Comparison of ENCODE assay signal across 19 mouse cellular contexts in genomic region chr3:50262547-50263087, GRCm38 (mm10).
DNase-seq lines count a peak whose midpoint lies in the region; ATAC-seq and TF ChIP-seq lines count a peak whose summit lies in the region.
"Had no signal": no experiment of that assay in that cellular context is flagged by ENCODE, and none has a peak within 500 bp of the region (broad histone marks: within the 10 kb centered on the region; RNA-seq: fewer than 3 reads in every experiment).

No protein-coding gene starts in this region.

- no peak overlapping the region for H3K4me3 ChIP-seq in hindbrain, postnatal 0 days (ENCODE audit: low read length)
- no peak overlapping the region for H3K4me3 ChIP-seq in hindbrain, embryonic 10.5 days
- H3K4me3 ChIP-seq in midbrain, postnatal 0 days (ENCODE audit: low read depth, low read length), result no peak overlapping the region
- no peak overlapping the region for H3K4me3 ChIP-seq in midbrain, embryonic 16.5 days (ENCODE audit: low read depth, low read length)
- H3K4me3 ChIP-seq in intestine, embryonic 15.5 days (replicated peaks), result no peak overlapping the region
- no peak overlapping the region for H3K4me3 ChIP-seq in stomach, postnatal 0 days (ENCODE audit: low read depth, low read length)
- H3K4me3 ChIP-seq in hindbrain, embryonic 13.5 days, result no peak overlapping the region
- H3K4me3 ChIP-seq: embryonic facial prominence, embryonic 10.5 days; forebrain, embryonic 13.5 days had no signal

- H3K4me2 ChIP-seq in hindbrain, postnatal 0 days (ENCODE audit: low read depth, low read length), result no peak overlapping the region
- H3K4me2 ChIP-seq in midbrain, postnatal 0 days (ENCODE audit: low read depth, low read length, poor library complexity, severe bottlenecking), result no peak overlapping the region
- H3K4me2 ChIP-seq in midbrain, embryonic 16.5 days (ENCODE audit: low read length), result no peak overlapping the region
- H3K4me2 ChIP-seq in intestine, embryonic 15.5 days (replicated peaks), result no peak overlapping the region
- H3K4me2 ChIP-seq in stomach, postnatal 0 days (replicated peaks; ENCODE audit: low read depth), result no peak overlapping the region
- no peak overlapping the region for H3K4me2 ChIP-seq in hindbrain, embryonic 13.5 days
- H3K4me2 ChIP-seq: forebrain, embryonic 13.5 days had no signal

- no peak overlapping the region for H3K9ac ChIP-seq in hindbrain, postnatal 0 days (replicated peaks; ENCODE audit: low read length)
- no peak overlapping the region for H3K9ac ChIP-seq in midbrain, postnatal 0 days (replicated peaks; ENCODE audit: low read length, poor library complexity, severe bottlenecking)
- H3K9ac ChIP-seq in midbrain, embryonic 16.5 days (ENCODE audit: low read depth, low read length), result no peak overlapping the region
- no peak overlapping the region for H3K9ac ChIP-seq in intestine, embryonic 15.5 days
- no peak overlapping the region for H3K9ac ChIP-seq in stomach, postnatal 0 days (ENCODE audit: low read length)
- H3K9ac ChIP-seq in hindbrain, embryonic 13.5 days, result no peak overlapping the region
- H3K9ac ChIP-seq: forebrain, embryonic 13.5 days had no signal

- H3K27ac ChIP-seq in hindbrain, postnatal 0 days, result no peak overlapping the region
- no peak overlapping the region for H3K27ac ChIP-seq in hindbrain, embryonic 10.5 days
- no peak overlapping the region for H3K27ac ChIP-seq in midbrain, postnatal 0 days (ENCODE audit: low read depth, low read length)
- H3K27ac ChIP-seq in midbrain, embryonic 16.5 days (ENCODE audit: low read length), result no peak overlapping the region
- H3K27ac ChIP-seq in intestine, embryonic 15.5 days, result no peak overlapping the region
- H3K27ac ChIP-seq in stomach, postnatal 0 days (replicated peaks), result no peak overlapping the region
- H3K27ac ChIP-seq in hindbrain, embryonic 13.5 days, result no peak overlapping the region
- H3K27ac ChIP-seq: embryonic facial prominence, embryonic 10.5 days; forebrain, embryonic 13.5 days had no signal

- no peaks in the 10 kb centered on the region for H3K27me3 ChIP-seq in hindbrain, postnatal 0 days (ENCODE audit: insufficient read depth, low read length)
- no peaks in the 10 kb centered on the region for H3K27me3 ChIP-seq in hindbrain, embryonic 10.5 days (ENCODE audit: insufficient read depth, poor library complexity, severe bottlenecking)
- H3K27me3 ChIP-seq in midbrain, postnatal 0 days (ENCODE audit: insufficient read depth, low read length), result no peaks in the 10 kb centered on the region
- no peaks in the 10 kb centered on the region for H3K27me3 ChIP-seq in midbrain, embryonic 16.5 days (ENCODE audit: control insufficient read depth, insufficient read depth, low read depth, low read length)
- no peaks in the 10 kb centered on the region for H3K27me3 ChIP-seq in intestine, embryonic 15.5 days (replicated peaks)
- no peaks in the 10 kb centered on the region for H3K27me3 ChIP-seq in stomach, postnatal 0 days (ENCODE audit: control insufficient read depth, insufficient read depth, low read length)
- no peaks in the 10 kb centered on the region for H3K27me3 ChIP-seq in hindbrain, embryonic 13.5 days
- H3K27me3 ChIP-seq: forebrain, embryonic 13.5 days had no signal

- no peak for ATAC-seq in hindbrain, postnatal 0 days
- ATAC-seq in midbrain, postnatal 0 days (ENCODE audit: low FRiP score), result no peak
- ATAC-seq in midbrain, embryonic 16.5 days, result no peak
- ATAC-seq in intestine, embryonic 15.5 days, result peak; percentile 34
- ATAC-seq in stomach, postnatal 0 days (ENCODE audit: low FRiP score, low TSS enrichment), result peak; percentile 68
- ATAC-seq in hindbrain, embryonic 13.5 days (ENCODE audit: low FRiP score), result no peak
- ATAC-seq: forebrain, embryonic 13.5 days had no signal

- H3K9me3 ChIP-seq in hindbrain, postnatal 0 days (ENCODE audit: low read length), result no peaks in the 10 kb centered on the region
- H3K9me3 ChIP-seq in hindbrain, embryonic 10.5 days, result no peaks in the 10 kb centered on the region
- no peaks in the 10 kb centered on the region for H3K9me3 ChIP-seq in midbrain, postnatal 0 days (ENCODE audit: low read length)
- H3K9me3 ChIP-seq in midbrain, embryonic 16.5 days (replicated peaks; ENCODE audit: control insufficient read depth, low read length, poor library complexity, severe bottlenecking), result no peaks in the 10 kb centered on the region
- H3K9me3 ChIP-seq in intestine, embryonic 15.5 days, result no peaks in the 10 kb centered on the region
- H3K9me3 ChIP-seq in stomach, postnatal 0 days (ENCODE audit: control insufficient read depth, low read length), result no peaks in the 10 kb centered on the region
- no peaks in the 10 kb centered on the region for H3K9me3 ChIP-seq in hindbrain, embryonic 13.5 days
- H3K9me3 ChIP-seq: embryonic facial prominence, embryonic 10.5 days; forebrain, embryonic 13.5 days had no signal

- no peaks in the 10 kb centered on the region for H3K4me1 ChIP-seq in hindbrain, postnatal 0 days (ENCODE audit: insufficient read depth, low read length)
- peaks cover 14% of the 10 kb centered on the region for H3K4me1 ChIP-seq in hindbrain, embryonic 10.5 days (replicated peaks)
- no peaks in the 10 kb centered on the region for H3K4me1 ChIP-seq in midbrain, postnatal 0 days (ENCODE audit: insufficient read depth, low read length)
- H3K4me1 ChIP-seq in midbrain, embryonic 16.5 days (ENCODE audit: control insufficient read depth, insufficient read depth, low read length), result no peaks in the 10 kb centered on the region
- no peaks in the 10 kb centered on the region for H3K4me1 ChIP-seq in intestine, embryonic 15.5 days (replicated peaks)
- H3K4me1 ChIP-seq in stomach, postnatal 0 days (replicated peaks; ENCODE audit: control insufficient read depth, insufficient read depth), result no peaks in the 10 kb centered on the region
- peaks cover 3% of the 10 kb centered on the region; the same call in 1 of the 2 replicates for H3K4me1 ChIP-seq in hindbrain, embryonic 13.5 days (replicated peaks)
- H3K4me1 ChIP-seq: embryonic facial prominence, embryonic 10.5 days had no signal

- peak; percentile 18; the same call in 1 of the 2 replicates for TF ChIP-seq CTCF in hindbrain, postnatal 0 days (IDR thresholded peaks at IDR 0.05; ENCODE audit: low read depth)
- peak; percentile 12; the same call in 1 of the 2 replicates for TF ChIP-seq CTCF in midbrain, postnatal 0 days (IDR thresholded peaks at IDR 0.05)
- peak; percentile 49 for TF ChIP-seq CTCF in stomach, postnatal 0 days (IDR thresholded peaks at IDR 0.05; ENCODE audit: low read depth)

- no peak for DNase-seq in hindbrain, postnatal 0 days (ENCODE audit: low spot score)
- no peak for DNase-seq in hindbrain, embryonic 10.5 days (ENCODE audit: low spot score)
- no peak for DNase-seq in midbrain, postnatal 0 days (ENCODE audit: low spot score)
- DNase-seq in stomach, postnatal 0 days (ENCODE audit: low spot score), result peak; percentile 16
- DNase-seq: B cell, adult 2 months; cerebellum, adult 18-20 months; cerebellum, postnatal 36 days; gastrocnemius, postnatal 25 days; kidney, adult 18-20 months; kidney, postnatal 25 days; layer of hippocampus, adult 9-11 months; lung, postnatal 14 days; midbrain, embryonic 14.5 days; right cerebral cortex, postnatal 25 days had no signal

- WGBS in hindbrain, postnatal 0 days, result 65% methylated on average over 2 of the region's 2 CpGs
- WGBS in hindbrain, embryonic 10.5 days, result 65% methylated on average over 2 of the region's 2 CpGs
- WGBS in midbrain, postnatal 0 days, result 55% methylated on average over 2 of the region's 2 CpGs
- 51% methylated on average over 2 of the region's 2 CpGs for whole genome bisulfite sequencing in midbrain, embryonic 16.5 days
- 41% methylated on average over 2 of the region's 2 CpGs for WGBS in intestine, embryonic 15.5 days
- WGBS in stomach, postnatal 0 days, result 34% methylated on average over 2 of the region's 2 CpGs
- 55% methylated on average over 2 of the region's 2 CpGs for WGBS in hindbrain, embryonic 13.5 days

- H3K36me3 ChIP-seq in hindbrain, postnatal 0 days (ENCODE audit: insufficient read depth, low read length), result no peaks in the 10 kb centered on the region
- H3K36me3 ChIP-seq in hindbrain, embryonic 10.5 days, result no peaks in the 10 kb centered on the region
- H3K36me3 ChIP-seq in midbrain, postnatal 0 days (ENCODE audit: insufficient read depth, low read length), result no peaks in the 10 kb centered on the region
- no peaks in the 10 kb centered on the region for H3K36me3 ChIP-seq in midbrain, embryonic 16.5 days (ENCODE audit: control insufficient read depth, insufficient read depth, low read length)
- no peaks in the 10 kb centered on the region for H3K36me3 ChIP-seq in intestine, embryonic 15.5 days
- H3K36me3 ChIP-seq in stomach, postnatal 0 days (ENCODE audit: control insufficient read depth, insufficient read depth, low read length), result no peaks in the 10 kb centered on the region
- no peaks in the 10 kb centered on the region for H3K36me3 ChIP-seq in hindbrain, embryonic 13.5 days
- H3K36me3 ChIP-seq: embryonic facial prominence, embryonic 10.5 days had no signal

- no peak for TF ChIP-seq EP300 in stomach, postnatal 0 days (optimal IDR thresholded peaks at IDR 0.05)

Comparison
In these comparisons a context has a peak if more than half of its experiments do, and no peak if none do; other contexts are left out.
1. ATAC-seq: peak in intestine, embryonic 15.5 days (single experiment) and stomach, postnatal 0 days (single experiment); none in hindbrain, postnatal 0 days (single experiment), midbrain, postnatal 0 days (single experiment), midbrain, embryonic 16.5 days (single experiment) and hindbrain, embryonic 13.5 days (single experiment).
2. Peak in every context shown above with its lines, with median percentiles within 50 percentile points of each other: CTCF ChIP-seq.